Mouse (Mus musculus) 3T3-L1 (cell line): ENCODE results near the gene Resp18.

Experiments used
- DNase-seq: peaks from one replicate; pipeline ENCODE4 v3.0.0-alpha.2; 2015; ENCODE audit warnings: low read depth, low spot score

The Resp18 gene

DNA sequence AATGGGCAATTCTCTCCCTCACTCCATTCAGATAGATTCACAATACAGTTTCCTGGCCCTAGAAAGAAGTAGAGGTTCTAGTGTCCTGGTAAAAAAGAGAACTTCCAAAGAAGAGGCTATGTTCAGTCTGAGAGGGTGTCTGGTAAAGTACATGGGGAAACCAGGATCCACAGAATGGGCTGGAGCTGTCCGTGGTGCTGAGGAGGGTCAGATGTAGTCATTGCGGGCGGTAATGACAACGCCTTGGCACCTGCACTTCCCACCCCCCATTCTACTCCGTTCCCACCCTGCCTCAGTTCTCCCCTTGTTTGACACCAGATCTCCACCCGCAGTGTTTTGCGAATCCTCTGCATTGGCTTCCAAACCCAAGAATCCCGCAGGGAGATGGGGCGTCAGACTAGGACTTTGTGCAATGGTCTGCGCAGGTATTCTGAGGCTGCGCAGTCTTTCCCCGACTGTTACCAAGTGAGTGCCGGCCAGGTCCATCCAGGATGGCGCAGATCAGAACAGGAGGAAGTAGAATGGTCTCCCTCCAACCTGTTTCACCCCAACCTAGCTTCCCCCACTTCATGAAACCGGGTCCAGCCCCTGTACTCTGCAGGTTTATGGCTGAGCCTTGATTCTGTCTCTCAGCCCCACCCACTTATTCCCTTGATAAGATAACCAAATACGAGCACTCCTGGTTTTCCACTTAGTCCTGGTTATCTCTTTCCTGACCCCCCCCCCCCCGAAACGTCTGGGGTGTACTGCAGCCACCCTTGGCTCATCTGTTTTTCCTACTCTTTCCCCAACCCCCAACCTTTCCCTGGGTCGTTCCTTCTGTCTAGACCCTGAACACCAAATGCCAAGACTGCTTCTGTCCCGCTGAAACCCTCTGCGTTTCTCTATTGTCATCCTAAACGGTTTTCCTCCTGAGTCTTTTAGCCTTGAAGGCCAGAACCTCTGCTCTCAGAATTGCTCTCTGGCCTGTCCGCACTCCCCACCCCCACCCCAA lies 723 bp downstream of the Resp18 start:
- DNase-seq: peak; percentile 74

DNA sequence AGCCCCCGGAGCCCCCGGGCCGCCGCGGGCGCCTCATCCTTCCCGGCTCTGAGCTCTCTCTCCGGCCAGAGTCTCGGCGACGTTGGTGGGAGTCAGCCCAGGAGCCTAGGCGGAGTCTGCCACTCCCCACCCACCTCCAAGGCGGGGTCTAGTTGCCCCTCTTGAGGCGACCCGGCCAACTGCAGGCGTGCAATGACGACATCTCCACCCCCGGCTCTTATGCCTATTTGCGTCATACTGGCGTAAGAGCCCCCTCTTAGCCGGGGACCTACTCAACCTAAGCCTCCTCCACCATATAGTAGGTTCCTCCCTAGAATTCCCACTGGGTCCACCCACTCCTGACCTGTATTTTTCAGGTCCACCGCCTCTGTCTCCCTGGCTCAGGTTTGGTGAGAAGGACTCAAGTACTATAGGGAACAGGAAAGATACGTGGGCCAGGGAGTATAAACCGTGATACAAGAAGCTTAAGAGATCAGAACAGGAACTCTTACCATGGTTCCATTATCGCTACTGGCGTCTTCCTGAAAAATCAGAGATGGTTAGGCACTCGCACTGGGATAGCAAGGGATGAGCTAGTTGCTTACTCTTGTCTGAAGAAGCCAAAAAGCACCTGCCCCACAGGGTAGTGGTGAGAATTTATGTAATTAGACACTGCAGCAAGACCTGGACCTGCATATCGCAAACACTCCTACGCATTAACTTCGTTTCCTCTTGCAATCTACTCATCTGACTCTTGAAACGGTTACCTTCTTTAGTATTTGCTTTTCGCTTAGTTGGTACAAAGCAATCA lies 13.9 kb downstream of the Resp18 start, which contains the start of gene Ptprn:
Ptprn (minus strand) TSS at position 412 of the 790 bp plus-strand sequence.
- peak; percentile 57 for DNase-seq

DNA sequence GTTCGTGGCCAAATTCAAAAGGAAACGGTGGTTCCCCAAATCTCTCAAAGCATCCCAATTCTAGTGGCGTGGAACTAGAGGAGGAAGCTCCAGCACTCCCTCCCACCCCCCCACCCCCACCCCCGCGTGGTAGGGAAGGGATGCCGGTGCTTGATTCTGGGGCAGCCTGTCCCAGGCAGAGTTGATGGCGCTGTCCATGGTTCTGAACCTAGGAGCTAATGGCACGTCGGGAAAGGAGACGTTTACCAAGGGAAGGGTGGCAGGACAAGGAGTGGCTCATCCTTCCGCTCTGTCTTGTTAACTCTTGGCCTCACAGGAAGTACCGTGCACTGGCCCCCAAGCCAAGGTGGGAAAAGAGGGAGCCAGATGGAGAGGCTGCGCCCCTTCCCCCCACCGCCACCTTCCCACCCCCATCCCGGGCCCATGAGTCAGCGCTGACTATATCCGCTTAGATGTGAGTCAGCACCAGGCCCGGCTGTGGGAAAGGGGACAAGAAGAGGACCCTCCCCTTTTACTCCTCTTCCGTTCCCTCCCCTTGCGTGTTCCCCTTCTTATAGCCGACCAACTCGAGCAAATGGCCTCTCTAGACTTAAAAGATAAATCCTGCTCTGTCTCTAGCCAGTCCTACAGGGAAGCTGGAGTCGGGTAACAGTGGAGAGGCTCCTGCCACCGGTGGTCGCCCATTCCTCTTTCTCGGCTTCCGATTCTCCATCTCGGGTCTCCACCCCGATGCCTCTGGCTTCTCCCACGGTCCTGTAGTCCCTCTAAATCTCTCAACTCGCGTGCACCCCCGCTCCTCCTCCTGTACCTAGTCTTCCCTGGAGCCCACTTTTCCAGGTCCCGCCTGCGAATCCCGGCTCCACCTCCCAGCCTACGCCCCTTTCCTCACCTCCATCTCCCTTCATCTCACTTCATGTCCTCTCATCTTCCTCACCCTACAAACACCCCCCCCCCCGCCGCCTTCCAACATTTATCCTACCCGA lies 15.0 kb downstream of the Resp18 start:
- DNase-seq: peak; percentile 93

DNA sequence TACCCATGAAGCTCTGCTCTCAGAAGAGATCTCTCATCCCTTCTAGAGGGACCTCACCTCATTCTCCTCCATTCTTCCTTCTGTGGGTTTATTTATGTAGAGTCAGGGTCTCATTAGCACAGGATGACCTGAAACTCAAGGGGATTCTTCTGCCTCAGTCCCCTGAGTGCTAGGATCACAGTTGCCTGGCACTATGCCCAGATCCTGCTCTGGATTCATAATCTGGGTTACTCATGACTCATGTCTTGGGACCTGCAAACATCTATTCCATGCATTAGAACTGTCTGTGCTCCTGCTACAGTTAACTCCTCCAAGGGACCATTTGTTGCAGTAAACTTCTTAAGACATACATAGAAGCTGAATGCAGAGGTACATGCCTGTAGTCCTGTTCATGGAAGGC lies 16.9 kb downstream of the Resp18 start:
- peak; percentile 52 for DNase-seq

DNA sequence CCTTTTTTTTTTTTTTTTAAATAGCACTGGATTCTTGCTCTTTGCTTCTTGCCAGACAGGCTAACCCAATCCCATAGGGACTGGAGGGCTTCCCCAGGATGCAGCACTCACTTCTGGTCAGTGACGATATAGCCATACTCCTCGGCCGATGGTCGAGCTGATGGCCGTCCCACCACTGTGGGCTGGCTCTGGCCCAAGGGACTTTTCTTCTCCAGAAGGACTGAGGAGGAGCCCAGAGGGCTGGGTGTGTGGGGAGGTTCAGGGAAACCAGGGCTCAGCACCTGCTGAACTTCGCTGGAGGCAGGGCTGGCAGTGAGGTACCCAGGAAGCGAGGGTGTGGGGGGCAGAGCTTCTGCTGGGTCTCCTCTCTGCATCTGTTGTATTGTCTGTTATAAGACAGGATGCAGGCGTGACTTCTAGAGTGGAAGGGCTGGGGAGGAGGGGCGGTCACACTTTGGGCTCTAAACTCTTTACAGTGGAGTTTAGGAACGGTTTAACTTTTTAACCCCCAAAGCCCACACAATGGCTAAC lies 22.6 kb downstream of the Resp18 start:
- no peak for DNase-seq

DNA sequence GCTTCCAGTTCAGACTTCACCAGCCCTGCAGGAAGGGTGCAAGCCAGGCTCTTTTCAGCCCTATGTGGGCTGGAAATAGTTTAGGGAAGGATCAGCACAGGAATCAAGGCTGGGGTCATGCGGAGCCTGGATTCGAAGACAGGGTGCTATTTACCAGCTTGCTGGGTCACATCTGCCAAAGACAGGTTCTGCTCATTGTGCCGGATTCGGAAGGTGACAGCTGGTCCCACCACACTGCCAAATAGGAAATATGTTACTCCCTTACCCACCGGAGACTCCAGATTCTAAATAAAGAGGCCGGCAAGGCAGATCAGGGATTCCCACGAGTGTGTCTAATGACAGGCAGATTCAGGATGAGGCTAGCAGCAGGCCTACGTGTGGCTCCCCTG lies 23.6 kb downstream of the Resp18 start:
- no peak for DNase-seq

DNA sequence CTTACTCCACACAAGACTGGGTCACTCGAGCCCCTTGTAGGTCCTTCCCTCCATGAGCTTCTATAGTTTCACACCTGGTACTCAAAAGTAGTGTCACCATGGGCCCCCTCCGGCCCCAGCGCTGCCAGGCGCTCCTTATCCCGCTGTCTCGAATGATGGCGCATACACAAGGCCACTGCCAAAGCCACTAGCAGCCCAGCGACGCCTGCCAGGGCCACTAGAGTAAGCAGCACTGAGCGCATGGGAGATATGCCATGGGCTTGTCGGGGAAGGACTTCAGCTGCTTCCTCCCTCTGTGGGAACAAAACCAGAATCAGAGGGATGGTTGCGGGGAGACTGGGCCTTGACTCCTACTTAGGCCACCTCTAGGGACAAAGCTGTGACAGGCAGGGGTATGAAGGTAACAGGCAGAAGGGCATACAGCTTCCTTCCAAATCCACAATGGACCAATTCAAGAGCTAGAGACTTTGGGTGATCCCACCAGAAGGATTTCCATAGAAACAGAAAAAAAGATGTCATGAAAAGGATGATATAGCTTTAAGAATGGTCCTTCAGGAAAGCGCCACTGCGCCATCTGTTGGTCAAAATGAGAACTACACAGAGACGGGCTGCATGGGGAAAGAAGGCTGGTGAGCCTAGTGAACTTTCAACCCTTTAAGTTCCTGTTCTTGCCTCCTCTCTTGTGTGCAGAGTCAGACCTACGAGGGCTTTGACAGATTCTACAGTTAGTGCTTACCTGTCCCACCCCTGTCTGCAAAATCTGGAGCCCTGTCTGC lies 24.2 kb downstream of the Resp18 start:
- peak; percentile 91 for DNase-seq

DNA sequence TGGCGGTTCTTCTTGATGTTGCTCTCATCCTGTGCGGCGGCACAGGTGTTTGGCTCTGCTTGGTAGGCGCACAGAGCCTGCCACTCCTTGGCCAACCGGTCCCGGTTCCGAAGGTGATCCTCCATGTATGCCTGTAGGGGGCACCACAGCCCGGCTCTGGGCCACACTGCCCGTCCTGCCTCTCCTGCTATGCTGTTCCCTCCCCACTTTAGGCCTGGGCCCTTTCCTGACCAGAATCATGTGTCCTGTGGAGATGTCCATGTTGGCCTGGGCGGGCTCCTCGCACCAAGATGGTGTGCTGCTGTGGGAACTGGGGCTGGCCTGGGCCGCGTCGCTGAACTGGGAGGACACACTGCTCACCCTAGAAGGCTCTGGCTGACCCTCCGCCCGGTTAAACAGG lies 25.2 kb downstream of the Resp18 start:
- DNase-seq: no peak

DNA sequence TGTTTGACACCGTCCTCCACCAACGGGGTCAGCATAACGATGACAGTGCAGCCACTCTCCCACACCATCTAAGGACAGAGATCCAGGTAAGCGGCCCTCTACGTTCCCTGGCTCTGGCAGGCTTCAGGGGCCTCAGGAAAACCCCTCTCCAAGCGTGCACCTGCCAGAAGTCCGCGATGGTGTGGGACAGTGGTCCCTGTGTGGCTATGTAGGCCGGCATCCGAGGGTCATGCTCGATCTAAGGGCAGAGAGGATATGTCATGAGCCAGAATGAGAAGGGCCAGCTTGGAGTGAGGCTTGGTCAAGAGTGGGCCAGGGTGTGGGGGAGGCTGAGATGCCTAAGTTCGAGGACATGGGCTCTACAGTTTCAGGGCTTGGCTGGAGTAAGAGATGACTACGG lies 25.9 kb downstream of the Resp18 start:
- DNase-seq: no peak

DNA sequence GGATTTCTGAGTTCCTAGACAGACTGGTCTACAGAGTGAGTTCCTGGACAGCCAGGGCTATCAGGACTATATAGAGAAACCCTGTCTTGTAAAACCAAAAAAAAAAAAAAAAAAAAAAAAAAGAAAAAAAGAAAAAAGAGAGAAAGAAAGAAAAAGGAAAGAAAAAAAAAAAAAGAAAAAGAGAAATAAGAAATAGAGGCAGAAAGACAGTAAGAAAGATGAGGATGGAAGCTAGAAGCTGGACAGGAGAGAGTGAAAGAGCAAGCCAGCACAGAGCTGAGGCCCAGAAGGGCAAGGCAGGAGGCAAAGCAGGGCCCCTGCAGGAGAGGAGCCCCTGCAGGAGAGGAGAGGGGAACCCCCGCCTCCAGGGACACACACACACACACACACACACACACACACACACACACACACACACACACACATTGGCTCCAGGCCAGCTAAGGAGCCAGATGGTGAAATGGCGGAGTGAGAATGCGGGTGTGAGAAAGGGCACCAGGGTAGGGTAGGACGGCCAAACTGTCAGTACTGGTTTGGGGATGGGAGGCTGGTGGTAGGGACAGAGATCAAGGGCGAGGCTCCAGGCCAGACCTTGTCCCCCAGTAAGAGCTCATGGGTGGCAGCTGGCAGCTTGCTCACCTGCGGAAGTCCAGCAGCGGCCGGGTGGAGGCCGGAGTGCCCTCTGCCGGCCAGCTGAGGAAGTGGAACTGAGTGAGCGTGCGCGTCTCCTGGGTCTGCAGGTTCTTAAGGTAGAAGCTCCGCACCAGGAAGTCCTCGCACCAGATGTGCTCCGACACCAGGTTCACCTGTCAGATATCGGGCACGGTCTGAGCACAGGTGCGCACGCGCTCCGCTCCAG lies 26.9 kb downstream of the Resp18 start:
- no peak for DNase-seq

DNA sequence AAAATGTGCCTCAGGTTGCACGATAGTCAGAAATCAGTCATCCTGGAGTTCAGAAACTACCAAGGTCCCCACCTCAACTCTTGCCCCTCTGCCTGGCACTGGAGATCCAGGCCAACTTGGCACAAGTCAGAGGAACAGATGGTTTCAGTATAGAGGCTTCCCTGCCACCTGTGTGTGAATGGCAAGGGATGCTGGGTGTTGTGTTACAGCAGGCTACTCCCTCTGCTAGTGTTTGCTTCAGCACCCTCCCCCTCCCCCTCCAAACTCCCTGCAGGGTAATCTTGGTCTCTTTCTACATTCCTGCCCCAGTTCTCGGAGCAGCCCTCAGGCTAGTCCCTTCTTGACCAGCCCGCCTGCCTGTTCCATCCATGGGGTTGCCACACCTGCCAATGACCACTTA lies 27.7 kb downstream of the Resp18 start:
- DNase-seq: no peak

DNA sequence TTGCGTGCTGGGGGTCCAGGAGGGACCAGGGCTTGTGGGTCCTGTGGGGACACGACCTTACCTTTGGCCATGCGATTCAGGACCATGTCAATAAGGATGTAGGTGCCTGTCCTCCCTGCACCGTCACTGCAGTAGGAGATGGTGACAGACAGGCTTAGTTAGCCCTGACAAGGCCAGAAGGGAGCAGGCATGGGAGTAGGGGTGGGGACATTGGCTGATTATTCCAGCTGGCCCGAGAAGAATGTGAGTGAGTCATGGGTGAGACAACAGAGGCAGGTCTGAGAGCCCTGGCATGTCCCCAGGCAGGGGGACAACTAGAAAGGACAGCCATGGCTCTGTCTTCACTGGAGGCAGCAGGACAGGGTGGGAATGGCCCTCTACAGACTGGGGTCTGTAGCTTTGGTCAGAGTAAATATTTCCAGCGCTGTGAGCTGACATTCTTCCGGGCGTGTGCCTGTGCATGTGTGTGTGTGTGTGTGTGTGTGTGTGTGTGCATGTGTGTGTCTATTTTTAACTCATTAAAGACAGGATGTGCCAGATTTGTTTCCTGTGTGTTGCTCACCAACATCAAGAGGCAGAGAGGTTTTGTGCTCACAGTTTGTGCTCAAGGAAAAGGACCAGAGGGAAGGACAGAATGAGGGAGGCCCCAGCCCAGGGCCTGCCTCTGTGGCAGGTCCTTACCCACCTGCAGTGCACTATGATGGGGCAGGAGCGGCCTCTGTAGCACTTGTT lies 30.0 kb downstream of the Resp18 start:
- DNase-seq: peak; percentile 92

DNA sequence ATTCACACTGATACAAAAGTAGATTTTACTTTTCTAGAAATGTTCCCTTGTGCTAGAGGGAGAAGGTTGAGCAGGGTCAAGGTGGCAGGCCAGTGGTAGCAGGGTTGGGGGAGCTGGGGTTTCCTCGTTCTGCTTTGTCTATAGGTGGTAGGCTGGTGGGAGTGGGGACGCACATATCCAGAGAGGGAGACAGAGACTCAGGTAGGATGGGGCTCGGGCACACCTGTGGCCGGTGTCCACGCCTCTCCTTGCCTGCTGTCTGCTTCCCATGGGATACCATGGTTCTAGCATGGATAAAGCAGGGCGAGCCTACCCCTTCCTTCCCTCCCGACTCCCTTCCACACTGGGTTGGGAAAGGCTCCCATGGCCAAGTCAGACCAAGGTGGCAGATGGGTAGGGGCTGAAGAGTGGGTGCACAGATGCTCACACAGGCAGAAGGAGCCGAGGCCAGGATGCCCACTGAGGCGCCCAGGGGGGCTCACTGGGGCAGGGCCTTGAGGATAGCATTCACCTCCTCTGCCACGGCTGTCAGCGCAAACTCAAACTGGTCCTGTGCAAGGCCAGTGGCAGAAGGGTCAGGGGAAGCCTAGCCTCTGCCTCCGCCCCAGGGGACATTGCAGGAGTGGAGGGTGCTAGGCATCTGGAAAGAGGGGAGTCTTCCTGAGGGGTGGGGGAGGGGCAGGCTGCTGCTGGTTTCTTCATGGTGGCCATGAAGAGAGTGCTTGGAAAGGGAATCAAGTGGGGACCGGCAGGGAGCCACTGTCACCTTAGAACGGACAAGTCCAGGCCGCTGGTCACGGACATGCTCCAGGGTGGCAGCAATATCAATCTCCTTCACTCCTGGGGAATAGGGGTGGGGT lies 30.9 kb downstream of the Resp18 start:
- DNase-seq: no peak

DNA sequence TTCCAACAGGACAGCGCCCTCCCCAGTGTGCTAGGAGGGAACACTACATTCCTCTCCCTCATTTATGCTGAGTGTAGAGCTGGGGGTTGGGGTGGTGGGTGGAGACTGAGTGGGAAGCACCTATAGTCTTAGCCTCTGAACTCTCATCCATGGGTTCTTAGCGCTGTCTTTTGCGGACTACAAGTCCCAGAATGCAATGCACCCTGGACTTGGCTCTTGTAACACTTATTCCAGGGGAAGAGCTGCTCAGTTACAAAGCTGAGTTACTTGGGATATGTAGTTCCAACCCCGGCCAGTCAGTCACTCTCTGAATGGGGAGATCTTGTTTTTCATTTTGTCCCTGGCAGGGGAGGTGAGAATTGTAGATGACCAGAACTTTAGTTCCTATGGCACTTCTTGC lies 33.4 kb downstream of the Resp18 start:
- DNase-seq: peak; percentile 66

DNA sequence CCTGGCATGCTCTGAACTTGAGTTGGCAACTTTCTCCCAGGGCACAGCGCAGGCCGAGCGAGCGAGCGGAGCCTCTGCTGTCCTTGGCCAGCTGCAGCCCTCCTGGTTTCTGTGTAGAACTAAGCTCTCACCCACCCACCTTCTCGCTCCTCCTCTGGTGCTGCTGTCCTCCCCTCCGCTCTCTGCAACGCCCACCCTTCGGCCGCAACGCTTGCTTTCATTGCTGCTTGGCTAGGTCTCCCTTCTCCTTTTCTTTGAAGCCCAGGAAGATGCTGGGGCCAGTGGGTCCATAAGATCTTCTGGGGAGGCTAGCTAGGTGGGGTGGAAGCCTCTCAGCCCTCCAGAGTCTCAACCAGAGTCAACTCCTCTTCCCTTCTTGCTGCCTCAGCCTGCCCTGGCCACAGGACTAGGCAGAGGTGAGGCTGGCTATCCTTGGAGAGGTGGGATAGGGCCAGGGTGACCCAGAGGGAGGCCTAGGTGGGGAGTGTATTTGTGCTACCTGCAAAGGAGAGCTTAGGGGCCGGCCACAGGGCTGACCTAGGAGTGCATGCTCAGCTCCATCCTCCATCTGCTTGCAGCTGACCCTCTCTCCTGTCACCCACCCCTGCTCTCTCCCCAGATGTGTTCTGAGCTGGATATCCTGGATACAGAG lies 33.9 kb downstream of the Resp18 start:
- no peak for DNase-seq

DNA sequence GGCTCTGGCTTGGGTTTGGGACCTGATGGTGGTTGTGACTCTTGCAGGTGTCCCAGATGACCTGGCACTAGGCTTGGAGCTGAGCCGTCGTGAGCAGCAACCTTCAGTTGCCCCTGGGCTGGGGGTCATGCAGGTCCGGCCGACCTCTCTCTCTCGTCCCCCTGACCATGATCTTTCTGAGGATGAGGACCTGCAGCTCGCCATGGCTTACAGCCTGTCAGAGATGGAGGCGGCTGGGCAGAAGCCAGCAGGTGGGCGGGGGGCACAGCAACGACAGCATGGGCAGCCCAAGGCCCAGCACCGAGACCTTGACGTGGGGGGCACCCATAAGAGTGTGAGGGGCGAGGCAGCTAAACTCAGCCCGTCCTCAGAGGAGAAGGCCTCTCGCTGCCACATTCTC lies 34.8 kb downstream of the Resp18 start:
- no peak for DNase-seq

DNA sequence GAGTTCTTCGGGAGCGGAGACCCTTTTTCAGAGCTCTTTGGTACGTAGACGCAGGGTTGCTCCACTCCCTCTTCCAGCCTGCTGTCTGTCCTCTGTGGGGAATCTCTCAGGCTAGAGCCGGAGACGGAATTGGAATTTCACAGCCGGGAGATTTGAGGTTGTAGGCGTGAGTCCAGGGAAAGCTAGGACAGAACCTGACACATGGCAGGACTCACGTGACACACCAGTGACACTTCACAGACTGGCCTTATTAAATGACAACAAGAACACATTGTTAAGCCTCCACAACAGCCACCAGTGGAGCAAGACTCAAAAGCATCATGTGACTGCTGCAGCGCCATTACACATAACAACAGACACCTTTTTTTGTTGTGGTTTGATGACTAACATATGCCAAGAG lies 38.6 kb downstream of the Resp18 start:
- DNase-seq: no peak
